Mouse (Mus musculus) hindbrain, embryonic 12.5 days (tissue): Measurements from ENCODE around the gene Spata9. TPM values are rescaled to one million over a fixed set of nuclear protein-coding genes. Genes with fewer than 3 reads are reported as not detected.

Source experiments
- ATAC-seq: fragments of 200-750 bp; cut with Nextera tagmentation; 2 replicates; pipeline ENCODE4 v1.8.0; 2017; ENCODE audit warnings: moderate TSS enrichment; ENCODE audit not compliant: low FRiP score
- H3K27ac ChIP-seq: fragments of 300-500 bp; sonication (generic); 2 replicates; pipeline ENCODE4 v1.5.1; 2016; ENCODE audit warnings: mild to moderate bottlenecking
- H3K27me3 ChIP-seq: fragments of 300-500 bp; sonication (generic); 2 replicates; pipeline ENCODE4 v1.6.1; 2016; ENCODE audit warnings: mild to moderate bottlenecking
- H3K36me3 ChIP-seq: fragments of 300-500 bp; sonication (generic); 2 replicates; pipeline ENCODE4 v1.6.1; 2016; ENCODE audit warnings: mild to moderate bottlenecking
- H3K4me1 ChIP-seq: fragments of 300-500 bp; sonication (generic); 2 replicates; pipeline ENCODE4 v1.6.1; 2016
- H3K4me2 ChIP-seq: fragments of 300-500 bp; sonication (generic); replicated peaks from 2 replicates; pipeline ENCODE4 v1.6.1; 2016; ENCODE audit warnings: mild to moderate bottlenecking
- H3K4me3 ChIP-seq: fragments of 300-500 bp; sonication (generic); 2 replicates; pipeline ENCODE4 v1.5.1; 2016; ENCODE audit warnings: mild to moderate bottlenecking
- H3K9ac ChIP-seq: fragments of 300-500 bp; sonication (generic); 2 replicates; pipeline ENCODE4 v1.6.1; 2016; ENCODE audit warnings: mild to moderate bottlenecking, moderate library complexity
- H3K9me3 ChIP-seq: fragments of 300-500 bp; sonication (generic); replicated peaks from 2 replicates; pipeline ENCODE4 v1.6.1; 2016; ENCODE audit warnings: mild to moderate bottlenecking
- WGBS: fragments of 180-500 bp; shearing (Covaris S2); methylation state at CpG from one replicate; pipeline ENCODE4 v1.1.7; 2016; 5-methylcytosine and 5-hydroxymethylcytosine counted together
- polyA plus RNA-seq: library from polyadenylated mRNA; unstranded; fragments of >200 nt; fragmentation: Nextera tagmentation; extraction: Ambion mirVana; gene quantifications from 2 replicates; pipeline ENCODE4 v1.2.1, GENCODE M21; 2016

The Spata9 gene
- polyA plus RNA-seq, 1 experiment from 2014 or later: 1.4 TPM

DNA sequence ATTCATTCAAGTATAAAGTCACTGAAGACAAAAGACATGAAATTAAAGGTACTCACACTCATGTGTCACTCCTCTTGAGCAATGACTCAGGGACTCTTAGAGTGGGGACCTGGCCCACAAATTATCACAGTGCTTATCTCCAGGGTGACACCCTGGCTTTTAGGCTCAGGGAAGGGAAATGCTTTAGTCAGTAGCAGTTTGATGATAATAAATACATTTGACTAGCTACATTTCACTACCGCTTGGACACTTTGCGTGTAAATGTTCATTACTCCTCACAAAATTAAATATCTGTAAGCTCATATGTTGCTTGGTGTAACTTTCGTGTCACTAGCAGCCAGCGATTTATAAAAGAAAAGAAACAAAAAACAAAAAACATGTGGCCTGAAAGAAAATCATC is 50.5 kb downstream of the Spata9 start:
- Histone ChIP-seq H3K4me1 (peaks cover 7% of the 10 kb centered on the region), H3K27ac (peak overlapping the region; percentile 93), H3K36me3 (no peaks in the 10 kb centered on the region), H3K9ac (peak overlapping the region; percentile 84), H3K4me2 (peak overlapping the region; percentile 54), H3K4me3 (peak overlapping the region; percentile 63), H3K9me3 (no peaks in the 10 kb centered on the region), H3K27me3 (no peaks in the 10 kb centered on the region)
- ATAC-seq: no peak
- WGBS: 79% methylated on average over 4 of the region's 4 CpGs

DNA sequence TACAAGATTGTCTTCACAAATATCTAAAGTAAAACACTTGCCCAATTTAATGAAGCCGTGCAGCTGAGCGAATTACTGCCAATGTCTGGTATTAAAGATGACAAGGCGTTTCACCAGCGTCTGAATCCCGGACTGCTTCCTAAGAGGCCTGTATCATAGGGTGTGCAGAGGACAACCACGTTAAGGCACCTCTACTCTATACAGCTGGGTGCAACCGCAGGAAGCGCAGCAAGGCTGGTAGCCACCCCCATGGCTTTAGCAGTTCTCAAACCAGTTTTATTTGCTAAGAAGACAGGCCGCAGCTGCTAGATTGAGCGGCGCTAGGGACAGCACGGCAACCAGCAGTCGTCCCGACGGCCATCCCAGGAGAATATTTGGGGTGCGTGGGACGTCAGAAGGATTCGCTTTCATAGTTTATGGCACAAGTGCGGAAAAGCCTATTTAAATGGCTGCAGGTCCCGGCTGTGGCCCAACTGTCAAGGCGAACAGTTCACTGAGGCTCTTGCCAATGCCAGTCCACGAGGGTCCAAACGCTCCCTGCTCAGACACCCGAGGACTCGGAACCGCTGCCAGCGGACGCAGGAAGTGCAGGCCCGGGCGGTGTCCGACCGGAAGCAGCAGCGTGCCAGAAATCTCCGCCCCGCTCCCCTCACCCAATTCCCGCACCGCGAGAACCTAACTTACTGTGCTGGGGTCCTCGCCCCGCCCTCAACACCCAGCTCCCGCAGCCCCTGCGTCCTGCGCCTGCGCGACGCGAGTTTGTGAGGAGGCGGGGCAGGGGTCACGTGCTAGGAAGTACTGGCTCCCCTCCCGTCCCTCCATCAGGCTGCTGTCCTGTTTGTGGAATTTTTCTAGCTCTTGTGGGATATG is 51.3 kb downstream of the Spata9 start, which contains the start of gene Rfesd:
TSS of gene Rfesd (minus strand) at position 746 of the 870 bp plus-strand sequence.
- Histone ChIP-seq H3K9me3 (no peaks in the 10 kb centered on the region), H3K4me1 (peaks cover 7% of the 10 kb centered on the region), H3K4me3 (peak within 1 kb of the TSS; percentile 63), H3K36me3 (no peaks in the 10 kb centered on the region), H3K27ac (peak within 1 kb of the TSS; percentile 93), H3K4me2 (peak within 1 kb of the TSS; percentile 54), H3K9ac (peak within 1 kb of the TSS; percentile 84), H3K27me3 (no peaks in the 10 kb centered on the region)
- 1% methylated on average over 50 of the region's 50 CpGs for WGBS
- ATAC-seq: peak; percentile 100

- ATAC-seq: peak; percentile 70
- Histone ChIP-seq H3K9me3 (no peaks in the 10 kb centered on the region), H3K27me3 (no peaks in the 10 kb centered on the region), H3K4me3 (peak overlapping the region; percentile 63), H3K36me3 (no peaks in the 10 kb centered on the region), H3K9ac (no peak overlapping the region; the same call in 1 of the 2 replicates), H3K27ac (no peak overlapping the region; the same call in 1 of the 2 replicates), H3K4me2 (peak overlapping the region; percentile 54), H3K4me1 (peaks cover 7% of the 10 kb centered on the region)
- 47% methylated on average over 5 of the region's 5 CpGs for WGBS
Measured at GRCm38 (mm10) chr13:76018844-76019400, 52.0 kb downstream of the Spata9 start.

DNA sequence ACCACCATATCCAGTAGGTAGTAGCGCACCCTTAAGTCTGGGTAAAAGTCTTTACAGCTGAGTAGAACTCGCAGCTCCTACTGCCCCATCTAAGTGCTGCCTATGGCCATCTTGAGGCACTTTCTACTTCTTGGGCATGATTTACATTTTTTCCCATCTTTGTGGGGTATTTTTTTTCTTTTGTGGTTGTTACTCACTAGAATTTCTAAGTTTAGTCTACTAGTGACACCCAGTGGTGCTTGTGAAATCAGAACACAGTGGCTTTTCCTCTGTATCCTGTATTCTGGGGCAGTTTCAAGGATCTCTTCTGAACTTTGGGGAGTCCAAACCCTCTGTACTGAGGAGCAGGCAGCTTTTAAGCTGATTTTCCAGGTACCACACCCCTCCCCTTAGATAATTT is 54.8 kb downstream of the Spata9 start:
- H3K9me3 ChIP-seq: no peaks in the 10 kb centered on the region
- no peaks in the 10 kb centered on the region for H3K27me3 ChIP-seq
- H3K4me3 ChIP-seq: no peak overlapping the region
- no peaks in the 10 kb centered on the region for H3K36me3 ChIP-seq
- no peak overlapping the region for H3K9ac ChIP-seq
- WGBS: 91% methylated on average over 2 of the region's 2 CpGs
- no peak overlapping the region for H3K27ac ChIP-seq
- no peak overlapping the region for H3K4me2 ChIP-seq
- ATAC-seq: no peak
- H3K4me1 ChIP-seq: peaks cover 7% of the 10 kb centered on the region

DNA sequence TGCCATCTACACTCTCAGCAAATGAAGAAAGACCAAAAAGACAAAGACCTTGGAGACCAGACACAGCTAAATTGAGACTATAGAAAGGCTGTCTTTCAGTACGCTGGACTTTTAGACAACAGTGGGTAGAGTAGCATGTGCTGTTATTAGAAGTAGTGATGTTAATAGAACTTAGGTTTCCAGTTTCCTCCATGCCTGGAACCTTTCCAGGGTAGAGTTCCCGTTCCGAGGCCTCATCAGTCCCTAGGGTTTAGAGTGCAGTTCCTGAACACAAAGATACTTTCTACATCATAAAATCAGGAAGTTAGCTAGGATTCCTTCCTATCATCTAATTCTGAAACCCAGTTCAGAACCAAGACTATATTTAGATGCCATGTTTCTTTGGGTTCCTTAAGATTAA is 57.6 kb downstream of the Spata9 start:
- no peaks in the 10 kb centered on the region for H3K36me3 ChIP-seq
- H3K4me2 ChIP-seq: no peak overlapping the region
- no peak for ATAC-seq
- no peaks in the 10 kb centered on the region for H3K27me3 ChIP-seq
- H3K9ac ChIP-seq: no peak overlapping the region
- H3K4me3 ChIP-seq: no peak overlapping the region
- no peaks in the 10 kb centered on the region for H3K4me1 ChIP-seq
- H3K27ac ChIP-seq: no peak overlapping the region
- no peaks in the 10 kb centered on the region for H3K9me3 ChIP-seq
- WGBS: 79% methylated on average over 3 of the region's 3 CpGs

GRCm38 (mm10) chr13:76042455-76042854 is 75.5 kb downstream of the Spata9 start:
- H3K4me2 ChIP-seq: no peak overlapping the region
- no peaks in the 10 kb centered on the region for H3K27me3 ChIP-seq
- no peaks in the 10 kb centered on the region for H3K4me1 ChIP-seq
- no peaks in the 10 kb centered on the region for H3K36me3 ChIP-seq
- H3K9ac ChIP-seq: no peak overlapping the region
- no peak for ATAC-seq
- H3K9me3 ChIP-seq: no peaks in the 10 kb centered on the region; the same call in 1 of the 2 replicates
- no peak overlapping the region for H3K4me3 ChIP-seq
- H3K27ac ChIP-seq: no peak overlapping the region
- 74% methylated on average over 1 of the region's 1 CpGs for WGBS

- no peak overlapping the region for H3K4me3 ChIP-seq
- H3K36me3 ChIP-seq: no peaks in the 10 kb centered on the region
- no peak overlapping the region for H3K27ac ChIP-seq
- H3K27me3 ChIP-seq: no peaks in the 10 kb centered on the region
- no peaks in the 10 kb centered on the region; the same call in 1 of the 2 replicates for H3K9me3 ChIP-seq
- no peak for ATAC-seq
- no peak overlapping the region for H3K4me2 ChIP-seq
- no peaks in the 10 kb centered on the region for H3K4me1 ChIP-seq
- no peak overlapping the region for H3K9ac ChIP-seq
Measured at GRCm38 (mm10) chr13:76044971-76045370, 78.0 kb downstream of the Spata9 start.

Other genes with a start within 250 kb of the Spata9 start
- gene Glrx, start 127.3 kb upstream of the Spata9 start, polyA plus RNA-seq: 35.2 and 36.5 TPM in 2 replicates
- gene Rhobtb3, start 23.2 kb upstream of the Spata9 start, polyA plus RNA-seq: 54.9 and 56.6 TPM in 2 replicates
- gene Rfesd, start 51.6 kb downstream of the Spata9 start, polyA plus RNA-seq: 19.7 and 20.4 TPM in 2 replicates
- 0.65 and 0.98 TPM in 2 replicates for gene Gpr150, start 89.8 kb downstream of the Spata9 start, polyA plus RNA-seq
- 4.9 and 5.5 TPM in 2 replicates for gene Arsk, start 131.5 kb downstream of the Spata9 start, polyA plus RNA-seq
- 14.5 and 16.4 TPM in 2 replicates for gene Ttc37, start 131.6 kb downstream of the Spata9 start, polyA plus RNA-seq